ENCODE assay signal across 9 mouse cellular contexts in the genomic region with DNA sequence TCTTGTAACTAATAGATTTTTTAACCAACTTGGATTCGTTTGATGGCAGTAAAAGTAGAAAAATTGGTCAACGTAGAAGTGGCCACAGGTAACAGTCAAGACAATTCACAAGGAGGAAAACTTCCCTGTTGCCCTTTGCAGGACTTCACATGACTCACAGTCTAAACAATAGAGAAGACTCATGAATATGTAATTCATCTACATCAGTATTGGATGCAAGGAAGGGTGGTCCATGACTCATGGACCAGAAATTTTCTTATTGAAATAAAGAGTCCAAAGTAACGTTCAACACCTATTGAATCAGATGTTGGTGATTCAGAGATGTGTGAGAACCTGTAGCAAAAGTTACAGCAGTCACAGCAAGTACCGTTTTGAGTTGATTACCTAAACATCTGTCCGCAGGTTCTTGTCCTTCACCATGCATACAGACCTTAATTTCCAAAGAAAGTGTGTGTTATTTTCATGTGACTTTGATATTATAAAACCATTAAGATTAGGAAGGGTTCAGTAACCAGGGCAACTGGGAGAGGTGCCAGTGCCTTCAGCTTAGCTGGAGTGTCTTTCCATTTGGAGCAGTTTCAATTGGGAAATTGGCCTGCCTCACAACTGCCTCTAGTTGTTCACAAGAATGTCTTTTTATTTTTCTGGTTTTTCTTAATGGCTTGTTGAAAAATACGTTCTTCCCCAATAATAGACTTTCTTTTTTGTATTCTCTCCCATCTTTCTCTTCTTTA.
A peak's percentile ranks its signal among the peaks of the same experiment; 100 is the strongest.
DNase-seq lines count a peak whose midpoint lies in the region; ATAC-seq and TF ChIP-seq lines count a peak whose summit lies in the region.
"Had no signal": no experiment of that assay in that cellular context is flagged by ENCODE, and none has a peak within 500 bp of the region (broad histone marks: within the 10 kb centered on the region; RNA-seq: fewer than 3 reads in every experiment).

No protein-coding gene starts in this region.

- H3K4me2 ChIP-seq in lung, embryonic 14.5 days: no peak overlapping the region

- ATAC-seq in lung, embryonic 14.5 days (ENCODE audit: insufficient read depth): no peak

- WGBS in lung, embryonic 14.5 days: 73% methylated on average over 6 of the region's 6 CpGs

- H3K36me3 ChIP-seq in lung, embryonic 14.5 days (ENCODE audit: insufficient read depth): no peaks in the 10 kb centered on the region

- H3K4me3 ChIP-seq in lung, embryonic 14.5 days (ENCODE audit: low read depth, low read length): no peak overlapping the region
- H3K4me3 ChIP-seq: myocyte had no signal

- peaks cover 3% of the 10 kb centered on the region; the same call in 1 of the 2 replicates for H3K4me1 ChIP-seq in lung, embryonic 14.5 days (ENCODE audit: insufficient read depth)

- intact Hi-C loops in heart, postnatal 25 days (cut with DNase I): no loop called here
- intact Hi-C loops in heart, postnatal 10 days (cut with DNase I): no loop called here

- peak; percentile 13 to 16 for DNase-seq in heart, adult 18-20 months
- no peak for DNase-seq in heart, postnatal 25 days (ENCODE audit: low spot score)
- peak; percentile 23 for DNase-seq in adrenal gland, adult 8-10 months
- DNase-seq in heart, postnatal 10 days: peak; percentile 14 to 25
- DNase-seq in lung, embryonic 14.5 days: peak; percentile 79
- DNase-seq in T-cell, adult 2 months (ENCODE audit: low spot score): no peak
- DNase-seq in thymus, postnatal 10 days (ENCODE audit: low spot score in 2 of 2): no peak
- DNase-seq in spleen, adult 12 weeks (ENCODE audit: low spot score): no peak

- no peaks in the 10 kb centered on the region for H3K9me3 ChIP-seq in lung, embryonic 14.5 days (ENCODE audit: low read depth, low read length)

- H3K27ac ChIP-seq in lung, embryonic 14.5 days (ENCODE audit: low read depth): no peak overlapping the region

- no peak for TF ChIP-seq CTCF in lung, embryonic 14.5 days (IDR thresholded peaks at IDR 0.05; ENCODE audit: low read depth)

- no peak overlapping the region for H3K9ac ChIP-seq in lung, embryonic 14.5 days

- H3K27me3 ChIP-seq in lung, embryonic 14.5 days (ENCODE audit: insufficient read depth, low read length): no peaks in the 10 kb centered on the region

Comparison
In these comparisons a context has a peak if more than half of its experiments do, and no peak if none do; other contexts are left out.
1. DNase-seq: peak in heart, adult 18-20 months (2 of 2), adrenal gland, adult 8-10 months (single experiment), heart, postnatal 10 days (2 of 2) and lung, embryonic 14.5 days (single experiment); none in heart, postnatal 25 days (single experiment), T-cell, adult 2 months (single experiment), thymus, postnatal 10 days (0 of 2) and spleen, adult 12 weeks (single experiment).